Comparison of ENCODE assay signal across 10 mouse cellular contexts in genomic region chr2:167292854-167293253, GRCm38 (mm10). TPM values are rescaled to one million over a fixed set of nuclear protein-coding genes. Genes with fewer than 3 reads are reported as not detected.
DNase-seq lines count a peak whose midpoint lies in the region; ATAC-seq and TF ChIP-seq lines count a peak whose summit lies in the region.
"Had no signal": no experiment of that assay in that cellular context is flagged by ENCODE, and none has a peak within 500 bp of the region (broad histone marks: within the 10 kb centered on the region; RNA-seq: fewer than 3 reads in every experiment).

No protein-coding gene starts in this region.

- 5% methylated on average over 6 of the region's 6 CpGs for WGBS in heart, embryonic 10.5 days
- 3% methylated on average over 6 of the region's 6 CpGs for WGBS in liver, embryonic 14.5 days (ENCODE audit: insufficient replicate concordance)

- no peaks in the 10 kb centered on the region for H3K9me3 ChIP-seq in heart, embryonic 10.5 days
- no peaks in the 10 kb centered on the region for H3K9me3 ChIP-seq in liver, embryonic 14.5 days (ENCODE audit: control insufficient read depth, low read length)
- H3K9me3 ChIP-seq: G1E; hindbrain, embryonic 15.5 days had no signal

- intact Hi-C loops in left cerebral cortex, postnatal 25 days (cut with DNase I): no loop called here

- H3K36me3 ChIP-seq in heart, embryonic 10.5 days: no peaks in the 10 kb centered on the region; the same call in 1 of the 2 replicates
- H3K36me3 ChIP-seq in liver, embryonic 14.5 days (replicated peaks; ENCODE audit: control insufficient read depth, insufficient read depth, low read depth): no peaks in the 10 kb centered on the region
- H3K36me3 ChIP-seq: G1E; hindbrain, embryonic 15.5 days had no signal

- peak; percentile 85 for ATAC-seq in liver, embryonic 14.5 days (ENCODE audit: insufficient read depth)

- H3K4me2 ChIP-seq in liver, embryonic 14.5 days (ENCODE audit: low read depth): peak overlapping the region; percentile 63
- H3K4me2 ChIP-seq: hindbrain, embryonic 15.5 days had no signal

- peak; percentile 91 for DNase-seq in heart, embryonic 10.5 days (ENCODE audit: low spot score)
- no peak for DNase-seq in heart, adult 9 months (ENCODE audit: low spot score in 2 of 2)
- DNase-seq in spleen, postnatal 4 days (ENCODE audit: low spot score in 2 of 2): peak; percentile 16 to 52
- DNase-seq in spleen, adult 18-20 months: no peak
- peak; percentile 5 for DNase-seq in gastrocnemius, postnatal 25 days
- peak; percentile 57 to 58 (median 58) for DNase-seq in liver, embryonic 14.5 days (ENCODE audit: low read depth in 3 of 3, low spot score in 3 of 3)
- DNase-seq in left cerebral cortex, postnatal 25 days (ENCODE audit: low spot score in 2 of 2): no peak
- no peak for DNase-seq in Muller cell, postnatal 12 days (ENCODE audit: inconsistent ontology term)

- H3K4me3 ChIP-seq in heart, embryonic 10.5 days: peak overlapping the region; percentile 27; the same call in 1 of the 2 replicates
- peak overlapping the region; percentile 13 to 22; a peak in 3 of 4 replicates for H3K4me3 ChIP-seq in liver, embryonic 14.5 days (ENCODE audit: insufficient read depth in 1 of 2, low read depth in 2 of 2, low read length in 2 of 2)
- H3K4me3 ChIP-seq: hindbrain, embryonic 15.5 days had no signal

- TF ChIP-seq CTCF in liver, embryonic 14.5 days (IDR thresholded peaks at IDR 0.05; ENCODE audit: low read depth): peak; percentile 22; the same call in 1 of the 2 replicates

- no peak for TF ChIP-seq EP300 in liver, embryonic 14.5 days (IDR thresholded peaks at IDR 0.05; ENCODE audit: low read depth)

- no peaks in the 10 kb centered on the region for H3K27me3 ChIP-seq in heart, embryonic 10.5 days (ENCODE audit: insufficient read depth, poor library complexity, severe bottlenecking)
- no peaks in the 10 kb centered on the region for H3K27me3 ChIP-seq in liver, embryonic 14.5 days (ENCODE audit: control insufficient read depth, insufficient read depth, low read length)
- H3K27me3 ChIP-seq: hindbrain, embryonic 15.5 days had no signal

- peak overlapping the region; percentile 51 for H3K9ac ChIP-seq in liver, embryonic 14.5 days (replicated peaks)
- H3K9ac ChIP-seq: hindbrain, embryonic 15.5 days had no signal

- peaks cover 42% of the 10 kb centered on the region for H3K4me1 ChIP-seq in heart, embryonic 10.5 days
- H3K4me1 ChIP-seq in liver, embryonic 14.5 days (replicated peaks; ENCODE audit: control insufficient read depth in 2 of 2, insufficient read depth in 2 of 2, low read length in 1 of 2): peaks cover 23 to 31% of the 10 kb centered on the region in 2 experiments
- H3K4me1 ChIP-seq: hindbrain, embryonic 15.5 days had no signal

- peak overlapping the region; percentile 83 for H3K27ac ChIP-seq in heart, embryonic 10.5 days
- peak overlapping the region; percentile 78 for H3K27ac ChIP-seq in liver, embryonic 14.5 days
- H3K27ac ChIP-seq: hindbrain, embryonic 15.5 days had no signal

RNA-seq across cellular contexts. Expression of gene Ptgis, which starts 52.5 kb away (rescaled TPM):
- polyA plus RNA-seq in heart, embryonic 10.5 days (2016; fragmentation: Nextera tagmentation; extraction: Ambion mirVana): 16.3 and 21.4 TPM in 2 replicates
- total RNA-seq in gastrocnemius, postnatal 25 days (2021): 1 to 10 TPM; 4.2 to 5.5 TPM
- 0.36 and 0.39 TPM in 2 replicates for polyA plus RNA-seq in liver, embryonic 14.5 days (2012; rRNA removed)
- polyA plus RNA-seq in liver, embryonic 14.5 days (2014; fragmentation: Nextera tagmentation; extraction: Ambion mirVana): 0.33 and 0.46 TPM in 2 replicates
- 1 to 10 TPM; 1.6 to 2.7 TPM for total RNA-seq in left cerebral cortex, postnatal 25 days (2021)
- total RNA-seq: G1E had no signal
- polyA plus RNA-seq: G1E had no signal

RNA-seq across cellular contexts. Expression of gene B4galt5, which starts 56.1 kb away (rescaled TPM):
- polyA plus RNA-seq in heart, embryonic 10.5 days (2016; fragmentation: Nextera tagmentation; extraction: Ambion mirVana): 11.4 and 13.6 TPM in 2 replicates
- total RNA-seq in gastrocnemius, postnatal 25 days (2021): 1 to 10 TPM; 9.8 to 10.0 TPM
- polyA plus RNA-seq in liver, embryonic 14.5 days (2012; rRNA removed): 2.3 TPM in 2 replicates
- 2.3 and 2.7 TPM in 2 replicates for polyA plus RNA-seq in liver, embryonic 14.5 days (2014; fragmentation: Nextera tagmentation; extraction: Ambion mirVana)
- total RNA-seq in left cerebral cortex, postnatal 25 days (2021): 10 to 100 TPM; 56.4 to 57.8 TPM

Comparison
In these comparisons a context has a peak if more than half of its experiments do, and no peak if none do; other contexts are left out.
1. DNase-seq: peak in heart, embryonic 10.5 days (single experiment), spleen, postnatal 4 days (2 of 2), gastrocnemius, postnatal 25 days (single experiment) and liver, embryonic 14.5 days (3 of 3); none in heart, adult 9 months (0 of 2), spleen, adult 18-20 months (0 of 2), left cerebral cortex, postnatal 25 days (0 of 2) and Muller cell, postnatal 12 days (single experiment).
2. RNA of gene B4galt5, which starts 56.1 kb away (total RNA-seq): 56.4 to 57.8 TPM in left cerebral cortex, postnatal 25 days; 9.8 to 10.0 TPM in gastrocnemius, postnatal 25 days; every median in the first group is over 4 times any median in the second.